Mouse (Mus musculus) midbrain, embryonic 12.5 days (tissue): Measurements from ENCODE around the gene Sox30. TPM values are rescaled to one million over a fixed set of nuclear protein-coding genes. Genes with fewer than 3 reads are reported as not detected.

Experiments
- ATAC-seq: fragments of 200-750 bp; cut with Nextera tagmentation; 2 replicates; pipeline ENCODE4 v1.8.0; 2017; ENCODE audit warnings: low read depth, moderate TSS enrichment, moderate library complexity; ENCODE audit not compliant: low FRiP score
- H3K27ac ChIP-seq: fragments of 300-500 bp; sonication (generic); replicated peaks from 2 replicates; pipeline ENCODE4 v1.5.1; 2016; ENCODE audit warnings: mild to moderate bottlenecking
- H3K27me3 ChIP-seq: fragments of 300-500 bp; sonication (generic); 2 replicates; pipeline ENCODE4 v1.6.1; 2016; ENCODE audit warnings: mild to moderate bottlenecking
- H3K36me3 ChIP-seq: fragments of 300-500 bp; sonication (generic); 2 replicates; pipeline ENCODE4 v1.6.1; 2016
- H3K4me1 ChIP-seq: fragments of 300-500 bp; sonication (generic); 2 replicates; pipeline ENCODE4 v1.6.1; 2016
- H3K4me2 ChIP-seq: fragments of 300-500 bp; sonication (generic); replicated peaks from 2 replicates; pipeline ENCODE4 v1.6.1; 2016; ENCODE audit warnings: mild to moderate bottlenecking, moderate library complexity
- H3K4me3 ChIP-seq: fragments of 300-500 bp; sonication (generic); 2 replicates; pipeline ENCODE4 v1.5.1; 2016; ENCODE audit warnings: mild to moderate bottlenecking
- H3K9ac ChIP-seq: fragments of 300-500 bp; sonication (generic); replicated peaks from 2 replicates; pipeline ENCODE4 v1.6.1; 2016; ENCODE audit warnings: mild to moderate bottlenecking, moderate library complexity
- H3K9me3 ChIP-seq: fragments of 300-500 bp; sonication (generic); 2 replicates; pipeline ENCODE4 v1.6.1; 2016; ENCODE audit warnings: mild to moderate bottlenecking
- WGBS: fragments of 180-500 bp; shearing (Covaris S2); methylation state at CpG from one replicate; pipeline ENCODE4 v1.1.7; 2016; 5-methylcytosine and 5-hydroxymethylcytosine counted together
- polyA plus RNA-seq: library from polyadenylated mRNA; unstranded; fragments of >200 nt; fragmentation: Nextera tagmentation; extraction: Ambion mirVana; gene quantifications from 2 replicates; pipeline ENCODE4 v1.2.1, GENCODE M21; 2016

Sox30 gene
- polyA plus RNA-seq = 0.24 and 0.37 TPM in 2 replicates

- H3K4me2 ChIP-seq = peak within 1 kb of the TSS; percentile 62
- peak within 1 kb of the TSS; percentile 79 for H3K27ac ChIP-seq
- peaks cover 13% of the 10 kb centered on the region; the same call in 1 of the 2 replicates for H3K27me3 ChIP-seq
- H3K4me3 ChIP-seq = peak within 1 kb of the TSS; percentile 57
- H3K36me3 ChIP-seq = no peaks in the 10 kb centered on the region
- peaks cover 3% of the 10 kb centered on the region; the same call in 1 of the 2 replicates for H3K4me1 ChIP-seq
- H3K9ac ChIP-seq = peak within 1 kb of the TSS; percentile 71
- H3K9me3 ChIP-seq = 0 out of 2 replicates have a peak, but pooled peaks cover 3% of the 10 kb centered on the region
- 12% methylated on average over 68 of the region's 115 CpGs for WGBS
- ATAC-seq = peak; percentile 93
These were observed at the start of gene Sox30 for GRCm38 (mm10) chr11:45979946-45980892. Gene Sox30, plus strand, starts transcription at chr11:45980310.

- no peak overlapping the region for H3K27ac ChIP-seq
- H3K4me1 ChIP-seq = no peaks in the 10 kb centered on the region
- no peak overlapping the region for H3K4me2 ChIP-seq
- H3K27me3 ChIP-seq = no peaks in the 10 kb centered on the region
- H3K9ac ChIP-seq = no peak overlapping the region
- H3K9me3 ChIP-seq = no peaks in the 10 kb centered on the region
- peaks cover 62% of the 10 kb centered on the region for H3K36me3 ChIP-seq
- no peak overlapping the region for H3K4me3 ChIP-seq
- 89% methylated on average over 10 of the region's 10 CpGs for WGBS
- no peak for ATAC-seq
These were observed 47.3 kb upstream of the Sox30 start for GRCm38 (mm10) chr11:45932771-45933170.

GRCm38 (mm10) chr11:45937478-45937877 lies 42.6 kb upstream of the Sox30 start:
- no peak overlapping the region for H3K4me3 ChIP-seq
- H3K36me3 ChIP-seq = peaks cover 49% of the 10 kb centered on the region
- ATAC-seq = no peak
- no peaks in the 10 kb centered on the region for H3K27me3 ChIP-seq
- H3K9me3 ChIP-seq = no peaks in the 10 kb centered on the region
- H3K4me2 ChIP-seq = no peak overlapping the region
- 94% methylated on average over 8 of the region's 8 CpGs for WGBS
- no peak overlapping the region for H3K9ac ChIP-seq
- no peaks in the 10 kb centered on the region for H3K4me1 ChIP-seq
- no peak overlapping the region for H3K27ac ChIP-seq

- no peaks in the 10 kb centered on the region for H3K27me3 ChIP-seq
- ATAC-seq = no peak
- no peaks in the 10 kb centered on the region for H3K9me3 ChIP-seq
- H3K27ac ChIP-seq = no peak overlapping the region
- WGBS = 94% methylated on average over 8 of the region's 8 CpGs
- no peak overlapping the region for H3K4me3 ChIP-seq
- peaks cover 11% of the 10 kb centered on the region for H3K4me1 ChIP-seq
- H3K9ac ChIP-seq = no peak overlapping the region
- peaks cover 35% of the 10 kb centered on the region for H3K36me3 ChIP-seq
- no peak overlapping the region for H3K4me2 ChIP-seq
These were observed 41.2 kb upstream of the Sox30 start for GRCm38 (mm10) chr11:45938917-45939316.

GRCm38 (mm10) chr11:45942281-45942680 lies 37.8 kb upstream of the Sox30 start:
- Histone ChIP-seq H3K27ac (no peak overlapping the region), H3K4me1 (peaks cover 11% of the 10 kb centered on the region), H3K4me2 (no peak overlapping the region), H3K27me3 (no peaks in the 10 kb centered on the region), H3K9ac (no peak overlapping the region), H3K36me3 (peaks cover 6% of the 10 kb centered on the region; the same call in 1 of the 2 replicates), H3K9me3 (no peaks in the 10 kb centered on the region), H3K4me3 (no peak overlapping the region)
- 88% methylated on average over 7 of the region's 7 CpGs for whole genome bisulfite sequencing
- no peak for ATAC-seq

GRCm38 (mm10) chr11:45943108-45943705 lies 36.9 kb upstream of the Sox30 start:
- H3K27ac ChIP-seq = no peak overlapping the region
- WGBS = 73% methylated on average over 7 of the region's 7 CpGs
- no peak for ATAC-seq

GRCm38 (mm10) chr11:45943891-45944642 lies 36.0 kb upstream of the Sox30 start:
- Histone ChIP-seq H3K4me3 (peak overlapping the region; percentile 87), H3K4me1 (peaks cover 11% of the 10 kb centered on the region), H3K27me3 (no peaks in the 10 kb centered on the region), H3K27ac (peak overlapping the region; percentile 78), H3K9ac (peak overlapping the region; percentile 89), H3K4me2 (peak overlapping the region; percentile 82), H3K9me3 (no peaks in the 10 kb centered on the region), H3K36me3 (0 out of 2 replicates have a peak, but pooled peaks cover 5% of the 10 kb centered on the region)
- ATAC-seq = peak; percentile 69
- under 1% methylated on average over 49 of the region's 49 CpGs for WGBS

More at GRCm38 (mm10) chr11:45943108-45943705, 36.9 kb upstream of the Sox30 start:
- 0 out of 2 replicates have a peak, but pooled peaks cover 5% of the 10 kb centered on the region for H3K36me3 ChIP-seq
- H3K4me1 ChIP-seq = peaks cover 11% of the 10 kb centered on the region
- H3K4me2 ChIP-seq = peak overlapping the region; percentile 82
- peak overlapping the region; percentile 89 for H3K9ac ChIP-seq
- peak overlapping the region; percentile 87 for H3K4me3 ChIP-seq
- no peaks in the 10 kb centered on the region for H3K27me3 ChIP-seq
- H3K9me3 ChIP-seq = no peaks in the 10 kb centered on the region

GRCm38 (mm10) chr11:45944643-45945156 lies 35.4 kb upstream of the Sox30 start, which contains the start of gene Lsm11:
Gene Lsm11, minus strand, starts transcription at chr11:45944935.
- peak; percentile 91 for ATAC-seq
- under 1% methylated on average over 54 of the region's 55 CpGs for WGBS
- H3K27me3 ChIP-seq = no peaks in the 10 kb centered on the region
- H3K4me3 ChIP-seq = peak within 1 kb of the TSS; percentile 87
- H3K36me3 ChIP-seq = peaks cover 11% of the 10 kb centered on the region
- H3K4me2 ChIP-seq = peak within 1 kb of the TSS; percentile 82
- H3K27ac ChIP-seq = peak within 1 kb of the TSS; percentile 78
- H3K4me1 ChIP-seq = peaks cover 11% of the 10 kb centered on the region
- peak within 1 kb of the TSS; percentile 89 for H3K9ac ChIP-seq
- H3K9me3 ChIP-seq = no peaks in the 10 kb centered on the region

GRCm38 (mm10) chr11:45946796-45947195 lies 33.3 kb upstream of the Sox30 start:
- Histone ChIP-seq H3K27ac (no peak overlapping the region), H3K27me3 (no peaks in the 10 kb centered on the region)
- 91% methylated on average over 4 of the region's 4 CpGs for WGBS

GRCm38 (mm10) chr11:45947491-45947890 lies 32.6 kb upstream of the Sox30 start:
- Histone ChIP-seq H3K9ac (no peak overlapping the region), H3K36me3 (peaks cover 23% of the 10 kb centered on the region), H3K4me2 (no peak overlapping the region), H3K4me1 (peaks cover 11% of the 10 kb centered on the region), H3K27ac (no peak overlapping the region), H3K4me3 (no peak overlapping the region), H3K27me3 (no peaks in the 10 kb centered on the region), H3K9me3 (no peaks in the 10 kb centered on the region)
- 86% methylated on average over 2 of the region's 2 CpGs for WGBS
- ATAC-seq = no peak

More at GRCm38 (mm10) chr11:45946796-45947195, 33.3 kb upstream of the Sox30 start:
- H3K4me1 ChIP-seq = peaks cover 11% of the 10 kb centered on the region
- ATAC-seq = no peak
- no peak overlapping the region for H3K4me3 ChIP-seq
- peaks cover 17% of the 10 kb centered on the region for H3K36me3 ChIP-seq
- no peak overlapping the region for H3K9ac ChIP-seq
- no peaks in the 10 kb centered on the region for H3K9me3 ChIP-seq
- H3K4me2 ChIP-seq = no peak overlapping the region

- H3K27me3 ChIP-seq = no peaks in the 10 kb centered on the region
- under 1% methylated on average over 32 of the region's 32 CpGs for WGBS
- H3K4me2 ChIP-seq = peak within 1 kb of the TSS; percentile 47
- H3K9me3 ChIP-seq = no peaks in the 10 kb centered on the region
- peaks cover 13% of the 10 kb centered on the region for H3K36me3 ChIP-seq
- H3K27ac ChIP-seq = no peak within 1 kb of the TSS; the same call in 1 of the 2 replicates
- no peaks in the 10 kb centered on the region for H3K4me1 ChIP-seq
- ATAC-seq = peak; percentile 99
- peak within 1 kb of the TSS; percentile 69 for H3K4me3 ChIP-seq
- peak within 1 kb of the TSS; percentile 40; the same call in 1 of the 2 replicates for H3K9ac ChIP-seq
These were observed 24.9 kb upstream of the Sox30 start, which contains the start of gene Thg1l for GRCm38 (mm10) chr11:45955127-45955627. Gene Thg1l, minus strand, starts transcription at chr11:45955494.
